Mouse (Mus musculus) T-helper 2 cell (primary cell): ENCODE results near the gene Tmco3.

Experiments
- in situ Hi-C: fragments of 300-600 bp; cut with MboI, MseI; formaldehyde crosslinking; loops from one replicate; pipeline ENCODE4 v1.15.1; 2025; ENCODE audit warnings: high pct_unique_total_duplicates

Gene Tmco3

DNA sequence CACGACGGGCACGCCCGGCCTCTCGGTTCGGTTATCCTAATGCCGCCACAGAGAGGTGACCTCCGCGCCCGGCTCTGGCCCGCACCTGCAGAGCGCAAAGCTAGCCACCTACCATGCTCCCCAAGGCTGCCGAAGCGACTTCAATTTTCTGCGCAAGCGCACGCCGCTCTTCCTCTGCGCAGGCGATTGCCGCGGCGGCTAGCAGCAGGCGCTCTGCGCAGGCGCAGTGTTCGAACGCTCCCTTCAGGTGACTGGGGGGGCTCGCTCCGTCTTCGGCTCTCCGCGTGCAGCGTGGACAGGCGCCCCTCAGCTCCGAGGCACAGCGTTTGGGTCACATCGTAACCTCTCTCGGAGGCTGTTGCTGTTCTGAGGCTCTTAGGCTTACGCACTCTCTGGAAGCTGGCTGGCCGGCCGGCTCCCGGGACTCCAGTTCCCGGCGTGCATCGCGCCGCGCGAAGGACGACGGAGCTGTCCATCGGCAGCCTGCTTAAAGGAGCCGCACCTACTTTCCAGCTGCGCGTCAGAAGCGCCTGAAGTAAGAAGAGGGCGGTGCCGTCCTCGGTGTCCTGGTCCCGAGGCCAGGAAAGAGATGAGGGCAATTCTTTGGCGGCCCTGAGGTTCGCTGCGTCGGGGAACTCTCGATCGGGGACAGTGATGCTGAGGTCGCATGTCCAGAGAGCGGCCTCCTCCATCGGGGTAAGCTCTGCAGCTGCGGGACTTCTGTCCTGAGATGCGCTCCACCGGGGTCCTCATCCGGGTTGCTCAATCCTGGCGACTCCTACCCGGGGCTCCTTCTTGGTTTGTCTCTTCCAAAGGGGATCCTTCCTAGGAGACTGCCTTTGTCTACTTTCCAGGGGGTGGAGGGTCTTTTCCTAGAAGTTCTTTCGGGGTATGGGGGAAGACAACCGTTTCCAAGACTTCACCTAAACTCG lies at the start of gene Tmco3, which contains the start of gene Dcun1d2:
TSS of gene Tmco3 (plus strand) at position 499 of the 932 bp plus-strand sequence.
TSS of gene Dcun1d2 (minus strand) at position 440 of the 932 bp plus-strand sequence.
- in situ Hi-C loops = loop anchor here (5.0 kb wide), 1 partner anchor 49 kb away; the partner anchor contains the start of gene Tfdp1

DNA sequence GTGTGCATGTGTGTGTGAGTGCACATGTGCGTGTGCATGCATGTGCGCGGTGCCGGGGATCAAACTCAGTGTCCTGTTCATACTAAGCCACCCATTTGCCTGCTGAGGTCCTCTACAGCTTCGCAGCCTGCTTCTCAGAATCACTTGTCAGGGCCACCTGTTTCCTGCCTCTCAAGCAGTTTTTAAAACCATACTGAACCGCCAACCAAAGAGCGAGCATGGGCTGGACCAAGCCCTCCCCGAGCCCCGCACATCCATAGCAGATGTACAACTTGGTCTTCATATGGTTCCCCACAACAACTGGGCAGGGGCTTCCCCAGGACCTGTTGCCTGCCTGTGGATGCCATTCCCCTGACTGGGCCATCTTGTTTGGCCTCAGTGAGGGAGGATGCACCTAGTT lies 47.9 kb upstream of the Tmco3 start:
- in situ Hi-C loops = no loop called here

DNA sequence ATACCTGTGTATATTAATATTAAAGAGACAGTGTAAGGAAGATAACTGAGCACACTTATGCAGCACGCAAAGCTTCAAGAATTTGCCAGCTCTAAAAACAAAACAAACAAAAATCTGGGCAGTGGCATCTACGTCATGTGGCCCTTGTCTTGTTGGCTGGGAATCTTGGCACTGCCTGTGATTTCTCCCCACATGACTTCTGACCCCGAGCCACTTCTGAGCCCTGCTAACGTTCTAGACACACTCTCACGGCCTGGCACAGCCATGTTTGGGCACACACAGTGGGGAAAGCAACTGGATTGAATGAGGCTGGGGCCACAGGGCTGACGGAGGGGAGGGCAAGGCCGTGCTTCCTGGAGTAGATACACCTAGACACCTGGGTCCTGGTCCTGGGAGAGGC lies 47.3 kb upstream of the Tmco3 start:
- in situ Hi-C loops = no loop called here

DNA sequence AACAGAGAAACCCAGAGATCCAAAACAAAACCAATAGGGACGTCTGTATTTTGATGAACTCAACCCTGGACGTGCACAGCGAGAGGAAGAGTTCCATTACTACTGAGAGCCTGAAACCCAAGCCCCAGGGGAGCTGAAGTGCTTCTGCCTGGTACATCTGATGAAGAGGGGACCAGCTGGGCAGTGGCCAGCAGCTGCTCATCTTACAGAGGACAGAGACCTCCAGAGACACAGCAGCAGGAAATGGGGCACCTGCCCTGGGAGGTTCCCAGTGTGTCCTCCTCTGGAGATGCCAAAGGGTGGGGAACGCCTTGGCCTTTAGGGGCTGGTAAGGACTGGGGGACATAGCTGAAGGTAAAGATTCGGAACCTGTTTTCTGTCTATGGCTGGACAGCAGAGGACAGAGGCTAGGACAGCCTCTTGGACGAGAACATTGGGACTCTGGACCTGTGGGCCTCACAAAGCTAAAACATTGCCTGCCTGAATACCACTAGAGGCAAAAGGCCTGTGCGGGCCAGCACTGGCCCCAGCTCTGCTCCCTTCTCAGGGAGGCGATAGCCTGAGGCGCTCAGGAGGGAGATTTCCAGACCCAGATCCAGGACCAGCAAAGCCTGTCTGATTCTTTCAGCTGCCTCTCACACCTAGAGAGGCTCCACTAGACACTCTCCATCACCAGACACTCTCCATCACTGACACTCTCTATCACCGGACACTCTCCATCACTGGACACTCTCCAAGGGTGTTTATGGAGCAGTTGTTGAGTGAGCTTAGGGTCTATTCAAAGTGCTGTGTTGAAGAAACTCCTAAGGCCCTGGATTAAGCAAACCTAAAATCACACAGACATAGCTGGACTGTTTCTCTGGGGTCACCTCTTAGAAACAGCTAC lies 44.8 kb upstream of the Tmco3 start:
- in situ Hi-C loops = no loop called here

DNA sequence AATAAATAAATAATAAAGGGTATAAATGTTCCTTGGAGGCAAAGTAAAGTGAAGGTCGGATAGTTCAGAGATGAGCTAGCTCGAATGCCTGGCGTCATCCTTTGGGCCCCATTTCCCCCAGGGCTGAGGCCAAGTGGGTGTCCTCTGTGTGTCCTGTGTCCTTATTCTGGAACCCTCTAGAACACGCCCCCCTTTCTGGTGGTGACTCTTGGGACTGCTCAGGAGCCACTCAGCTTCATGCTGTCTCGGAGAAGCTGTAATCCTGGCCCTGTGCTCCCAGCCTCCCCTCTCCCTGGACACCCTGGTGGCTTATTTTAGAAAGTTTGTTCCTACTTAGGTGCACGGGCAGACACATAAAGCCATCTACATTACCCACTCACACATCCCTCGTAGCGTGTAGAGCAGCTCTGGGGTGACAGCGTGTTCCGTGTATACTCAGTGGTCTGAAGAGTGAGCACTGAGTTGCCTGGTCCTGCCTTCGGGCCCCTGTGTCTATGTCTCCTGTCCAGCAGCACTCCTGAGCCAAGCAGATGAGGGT lies 43.6 kb upstream of the Tmco3 start:
- in situ Hi-C loops = no loop called here

DNA sequence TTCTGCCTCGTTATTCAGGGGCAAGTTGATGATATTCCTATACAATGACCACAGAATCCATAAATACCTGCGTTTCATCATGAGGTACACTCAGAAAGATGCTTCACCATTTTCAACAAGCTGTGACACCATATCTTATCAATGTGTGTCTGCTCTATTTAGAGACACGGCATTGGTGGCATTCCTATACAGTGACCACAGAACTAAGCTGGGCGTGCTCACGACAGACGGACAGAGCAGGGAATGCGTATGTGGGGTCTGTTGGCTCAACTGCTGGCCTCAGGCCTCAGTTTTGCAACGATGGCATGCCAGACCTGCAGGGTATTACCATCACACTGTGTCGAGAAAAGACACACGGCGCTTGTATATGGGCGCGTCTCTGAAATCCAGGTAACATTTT lies 35.2 kb upstream of the Tmco3 start:
- in situ Hi-C loops = no loop called here

DNA sequence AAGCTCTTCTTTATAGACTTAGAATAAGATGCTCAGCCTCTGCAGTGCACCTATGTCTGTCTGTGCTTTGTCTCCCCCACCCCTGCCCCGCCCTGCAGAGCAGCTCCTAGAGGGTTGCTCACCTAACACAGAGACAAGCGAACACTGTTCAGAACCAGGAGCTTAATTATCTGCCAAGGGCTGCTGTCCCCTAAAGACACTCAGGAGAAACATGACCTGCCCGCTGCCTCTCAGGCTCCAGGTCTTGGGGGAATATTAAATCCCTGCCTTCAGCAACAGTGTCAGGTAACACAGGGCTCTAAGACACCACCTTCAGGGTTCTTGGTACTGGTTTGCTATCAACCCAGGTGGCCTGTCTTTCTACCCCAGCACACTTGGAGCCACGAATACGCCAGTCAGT lies 34.6 kb upstream of the Tmco3 start:
- in situ Hi-C loops = no loop called here

DNA sequence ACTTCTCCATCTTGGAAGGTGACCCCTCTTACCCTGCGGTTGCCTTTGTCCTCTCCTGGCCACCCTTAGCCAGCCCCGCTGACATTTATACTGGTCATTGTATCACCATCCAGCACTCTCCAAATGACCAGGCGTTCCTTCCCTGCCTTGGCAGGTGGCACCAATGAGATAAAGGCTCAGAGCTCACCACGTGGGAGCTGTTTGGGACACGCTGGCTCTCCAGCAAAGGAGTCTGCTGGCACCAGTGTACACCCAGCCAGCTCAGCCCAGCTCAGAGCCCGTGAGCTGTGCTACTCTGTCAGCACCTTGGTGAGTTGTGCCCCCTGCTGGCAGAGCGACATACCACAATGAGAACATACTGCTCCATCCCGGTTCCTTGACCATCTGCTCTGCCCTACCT lies 34.0 kb upstream of the Tmco3 start, which contains the start of gene Adprhl1:
TSS of gene Adprhl1 (minus strand) at position 144 of the 400 bp plus-strand sequence.
- in situ Hi-C loops = no loop called here

DNA sequence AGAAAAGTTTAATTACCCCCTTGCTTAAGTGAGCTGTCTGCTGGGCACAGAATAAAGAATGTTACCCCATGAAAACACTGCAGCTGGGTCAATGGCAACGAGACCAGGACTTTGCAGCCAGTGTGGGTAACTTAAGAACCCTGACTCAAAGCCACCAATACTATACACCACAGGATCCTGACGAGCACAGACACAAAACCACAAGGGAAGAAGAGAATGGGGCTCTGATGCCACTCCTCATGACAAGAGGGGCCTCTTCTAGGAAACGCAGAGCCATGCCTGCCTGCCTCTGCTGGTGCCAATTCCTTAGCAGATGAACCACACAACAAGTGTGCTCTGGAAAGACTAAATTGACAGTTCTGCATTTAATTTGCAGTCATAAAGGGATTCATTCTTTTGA lies 24.6 kb upstream of the Tmco3 start:
- in situ Hi-C loops = loop anchor here (5.0 kb wide), 1 partner anchor 301 kb away; no protein-coding TSS in a partner anchor

DNA sequence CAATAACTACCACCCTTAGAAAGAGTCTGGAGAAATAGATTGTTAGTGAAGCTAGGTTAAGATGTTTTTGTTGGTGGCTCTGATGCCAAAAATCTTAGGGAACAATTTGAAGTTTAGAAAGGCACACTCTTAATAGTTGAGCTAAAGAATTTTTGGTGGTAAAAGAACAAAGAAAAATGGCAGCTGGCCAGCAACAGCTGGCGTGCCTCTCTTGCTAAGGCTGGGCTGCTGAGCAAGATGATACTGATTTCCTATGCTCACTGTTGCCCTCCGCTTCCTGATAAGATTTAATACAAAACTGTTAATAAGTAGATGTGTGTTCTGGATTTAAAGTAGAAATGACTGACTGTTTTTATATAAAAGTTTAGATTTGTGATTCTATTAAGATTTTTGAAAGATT lies 20.4 kb upstream of the Tmco3 start:
- in situ Hi-C loops = no loop called here

DNA sequence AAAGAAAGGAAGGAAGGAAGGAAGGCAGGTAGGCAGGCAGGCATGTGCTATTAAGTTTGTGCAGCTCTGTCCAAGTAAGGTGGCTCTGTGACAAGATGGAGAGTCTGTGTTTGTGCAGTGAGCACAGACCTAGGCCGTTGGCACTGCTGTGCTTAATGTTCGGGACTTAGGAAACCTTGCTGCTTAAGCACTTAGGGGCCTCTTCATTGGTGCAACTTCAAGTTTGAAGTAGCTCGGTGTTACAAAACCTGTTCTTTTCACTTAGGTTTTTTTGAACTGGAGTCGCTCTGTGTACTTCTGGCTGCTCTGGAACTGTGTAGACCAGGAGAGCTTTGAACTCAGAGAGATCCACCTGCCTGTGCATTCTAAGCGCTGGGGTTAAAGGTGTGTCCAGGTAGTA lies 15.2 kb upstream of the Tmco3 start:
- in situ Hi-C loops = no loop called here

DNA sequence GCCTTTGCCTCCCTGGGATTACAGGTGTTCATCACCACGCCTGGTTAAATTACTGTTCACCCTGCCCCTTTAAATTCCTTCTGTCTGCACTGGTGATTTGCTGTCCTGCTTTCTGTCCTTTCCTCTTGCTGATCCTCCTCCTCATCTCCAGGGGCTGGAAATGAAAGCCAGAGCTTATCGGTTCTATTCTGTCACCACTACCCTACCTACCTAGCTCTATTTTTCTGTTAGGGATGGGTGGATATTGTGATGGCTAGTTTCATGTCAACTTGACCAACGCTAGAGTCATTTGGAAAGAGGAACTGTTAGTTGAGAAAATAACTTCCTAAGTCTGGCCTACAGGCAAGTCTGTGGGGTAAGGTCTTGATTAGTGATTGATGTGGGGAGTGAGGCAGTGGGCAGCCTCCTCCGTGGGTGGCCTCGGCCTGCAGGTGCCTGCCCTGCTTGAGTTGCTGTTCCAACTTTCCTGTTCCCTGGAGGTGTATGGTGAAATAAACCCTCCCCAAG lies 11.0 kb upstream of the Tmco3 start:
- in situ Hi-C loops = no loop called here

DNA sequence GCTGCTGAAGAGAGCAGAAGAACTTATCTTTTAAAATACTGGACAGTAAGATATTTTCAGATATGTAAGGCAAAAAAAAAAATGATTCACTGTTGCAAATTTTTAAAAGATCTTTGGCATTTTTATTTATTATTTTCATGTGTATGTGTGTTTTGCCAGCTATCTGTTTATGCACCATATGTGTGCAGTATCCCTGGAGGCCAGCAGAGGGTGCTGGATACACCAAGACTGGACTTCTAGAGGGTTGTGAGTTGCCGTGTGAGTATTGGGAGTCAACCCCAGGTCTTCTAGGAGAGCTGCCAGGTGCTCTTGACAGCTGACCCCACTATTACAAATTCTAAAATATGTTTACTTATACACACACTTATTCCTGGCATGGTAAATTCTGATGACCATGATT lies 4.8 kb upstream of the Tmco3 start:
- in situ Hi-C loops = no loop called here

DNA sequence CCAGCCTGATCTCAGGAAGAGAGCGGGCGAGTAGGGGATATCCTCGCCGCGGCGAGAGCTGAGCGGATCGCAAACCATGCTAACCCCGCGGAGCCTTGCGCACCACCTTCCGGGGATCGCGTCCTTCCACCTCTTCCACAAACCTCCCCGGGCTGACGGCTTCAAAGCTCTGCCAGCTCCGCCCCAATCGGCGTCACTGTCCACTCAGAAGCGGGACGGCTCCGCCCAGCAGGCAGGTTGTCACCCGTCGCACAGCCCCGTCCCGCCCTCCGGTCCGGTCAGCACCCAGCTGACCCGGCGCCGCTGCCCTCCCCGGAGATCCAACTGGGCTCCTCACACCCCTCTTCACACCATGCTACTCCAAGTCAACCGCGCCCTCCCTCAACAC lies 692 bp upstream of the Tmco3 start:
- in situ Hi-C loops = loop anchor here (5.0 kb wide), 1 partner anchor 50 kb away; the partner anchor contains the start of gene Tfdp1

DNA sequence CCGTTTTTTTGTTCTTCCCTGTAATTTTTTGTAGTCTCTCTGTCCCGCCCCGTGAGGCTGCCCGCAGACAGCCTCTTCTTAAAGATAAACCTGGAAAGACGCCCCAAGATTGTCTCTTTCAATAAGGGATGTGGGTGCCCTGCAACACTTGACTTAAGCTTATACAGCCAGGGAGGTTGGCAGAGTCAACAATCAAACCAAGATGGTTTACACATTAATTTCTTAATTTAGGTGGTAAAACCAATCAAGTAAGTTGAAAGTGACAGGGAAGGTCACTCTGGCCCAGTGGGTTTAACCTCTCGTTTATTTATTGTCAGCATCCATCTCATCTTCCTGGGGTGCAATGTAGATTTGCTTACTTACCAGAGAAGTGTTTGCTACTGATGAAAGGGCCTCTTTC lies 656 bp downstream of the Tmco3 start:
- in situ Hi-C loops = loop anchor here (5.0 kb wide), 1 partner anchor 49 kb away; the partner anchor contains the start of gene Tfdp1

DNA sequence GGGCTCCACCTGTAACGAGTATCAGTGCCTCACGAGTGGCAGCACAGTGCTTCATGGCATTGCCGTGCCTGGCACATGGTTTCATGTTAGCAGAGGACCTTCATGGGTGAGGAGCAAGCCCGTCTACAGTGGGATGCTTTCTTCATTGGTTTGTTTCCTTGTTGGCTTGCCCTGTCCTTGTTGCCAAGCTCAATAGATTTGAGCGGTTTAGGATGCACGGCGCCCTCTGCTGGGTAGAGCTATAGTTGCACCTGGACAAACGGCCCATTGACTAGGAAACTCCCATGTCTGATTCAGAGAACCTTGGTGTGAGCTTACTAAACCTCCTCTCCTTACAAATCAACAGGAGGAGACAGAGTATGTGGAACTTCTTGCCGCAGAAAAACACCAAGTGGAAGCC lies 4.4 kb downstream of the Tmco3 start:
- in situ Hi-C loops = no loop called here

DNA sequence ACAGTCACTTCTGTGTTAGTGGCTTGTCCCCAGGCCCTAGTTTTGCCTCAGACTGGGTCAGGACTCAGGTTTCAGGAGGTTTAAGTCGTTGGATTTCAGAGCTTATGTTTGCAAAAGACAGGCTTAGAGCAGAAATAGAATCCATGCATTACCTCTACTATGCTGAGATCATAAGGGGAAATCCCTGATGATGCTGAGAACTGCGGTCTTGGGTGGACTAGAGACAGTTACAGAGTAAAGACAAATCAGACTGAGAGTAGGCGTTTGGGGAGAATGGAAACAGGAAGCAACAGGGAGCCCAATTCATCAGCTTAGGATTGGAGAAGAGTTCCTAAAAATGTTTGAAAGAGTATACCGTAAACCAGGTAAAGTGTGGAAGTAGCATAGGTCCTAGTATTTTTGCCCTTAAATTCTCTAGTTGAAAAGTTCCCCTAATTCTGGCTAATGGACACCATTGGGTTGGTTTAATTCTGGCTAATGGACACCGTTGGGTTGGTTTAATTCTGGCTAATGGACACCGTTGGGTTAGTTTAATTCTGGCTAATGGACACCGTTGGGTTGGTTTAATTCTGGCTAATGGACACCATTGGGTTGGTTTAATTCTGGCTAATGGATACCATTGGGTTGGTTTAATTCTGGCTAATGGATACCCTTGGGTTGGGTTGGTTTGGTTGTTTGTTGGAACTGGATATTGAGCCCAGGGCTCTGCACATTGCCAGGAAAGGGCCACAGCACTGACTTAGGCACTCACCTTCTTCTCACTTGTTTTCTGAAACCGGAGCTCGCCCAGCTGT lies 5.9 kb downstream of the Tmco3 start:
- in situ Hi-C loops = no loop called here

DNA sequence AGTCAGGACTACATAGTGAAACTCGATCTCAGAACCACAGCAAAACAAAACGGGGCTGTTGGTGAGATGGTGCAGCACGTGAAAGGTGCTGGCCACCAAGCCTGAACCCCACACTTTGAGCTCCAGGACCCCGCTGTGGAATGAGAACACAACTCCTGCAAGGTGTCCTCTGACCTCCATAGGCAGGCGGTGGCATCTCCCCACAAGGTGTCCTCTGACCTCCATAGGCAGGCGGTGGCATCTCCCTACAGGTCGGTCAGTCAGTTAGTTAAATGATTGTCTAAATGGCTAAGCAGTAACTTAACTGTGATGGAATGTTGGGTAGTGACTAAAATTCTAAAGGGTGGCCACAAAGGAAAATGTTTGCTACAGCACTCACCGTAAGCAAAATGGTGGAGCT lies 11.6 kb downstream of the Tmco3 start:
- in situ Hi-C loops = no loop called here

DNA sequence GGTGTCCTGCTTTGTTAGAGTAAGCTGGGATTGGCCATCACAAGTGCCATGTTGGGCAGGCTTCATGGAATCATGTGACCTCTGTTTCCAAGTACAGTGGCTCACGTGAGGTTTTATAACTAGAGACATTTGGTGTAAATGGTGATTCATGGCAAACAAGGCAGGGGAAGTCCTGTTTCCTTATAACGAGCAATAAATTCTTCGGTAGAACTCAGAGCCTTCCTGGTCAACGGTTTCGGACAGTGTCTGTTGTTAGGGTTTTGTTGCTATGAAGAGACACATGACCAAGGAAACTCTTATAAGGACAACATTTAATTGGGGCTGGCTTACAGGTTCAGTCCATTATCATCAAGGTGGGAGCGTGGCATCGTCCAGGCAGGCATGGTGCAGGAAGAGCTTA lies 13.0 kb downstream of the Tmco3 start:
- in situ Hi-C loops = no loop called here

DNA sequence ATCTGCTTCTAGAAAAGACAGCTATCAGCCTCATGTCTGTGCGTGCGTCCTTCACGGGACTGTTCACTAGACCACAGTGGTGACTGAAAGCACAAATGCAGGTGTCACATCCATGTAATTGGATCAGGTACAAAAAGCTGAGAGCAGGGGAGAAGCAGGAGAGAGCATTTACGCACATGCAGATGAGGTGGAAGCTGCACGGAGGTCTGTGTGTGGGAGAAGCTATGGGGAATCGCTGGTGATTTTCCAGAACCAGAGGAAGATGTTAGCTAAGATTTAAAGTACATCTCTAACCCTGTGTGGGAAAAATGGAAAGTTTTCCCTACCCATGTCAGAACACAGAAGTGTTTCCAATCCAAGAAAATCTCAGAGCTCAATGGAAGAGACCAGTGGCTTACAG lies 17.5 kb downstream of the Tmco3 start:
- in situ Hi-C loops = no loop called here

DNA sequence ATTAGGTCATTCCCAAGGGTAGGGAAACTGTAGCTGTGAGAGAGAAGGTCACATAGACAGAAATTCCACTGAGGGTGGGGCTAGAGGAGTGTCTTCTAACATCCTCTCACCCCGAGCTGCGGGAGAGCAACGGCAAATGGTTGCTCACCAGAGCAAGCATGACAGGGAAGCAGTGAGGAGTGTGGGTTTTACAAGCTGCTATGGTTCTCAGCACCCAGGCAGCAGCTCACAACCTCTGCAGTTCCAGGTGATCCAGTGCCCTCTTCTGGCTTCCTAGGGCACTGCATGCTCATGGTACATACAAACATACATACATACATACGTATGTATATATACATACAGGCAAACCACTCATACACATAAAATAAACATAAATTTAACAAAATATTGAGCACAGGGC lies 17.9 kb downstream of the Tmco3 start:
- in situ Hi-C loops = no loop called here
